Mouse (Mus musculus) heart, embryonic 14.5 days (tissue): ENCODE data around the gene Tuft1. TPM values are rescaled to one million over a fixed set of nuclear protein-coding genes. Genes with fewer than 3 reads are reported as not detected.

Source experiments
- ATAC-seq: fragments of 200-750 bp; cut with Nextera tagmentation; 2 replicates; pipeline ENCODE4 v1.8.0; 2017; ENCODE audit warnings: low read depth, moderate TSS enrichment; ENCODE audit not compliant: insufficient number of reproducible peaks, insufficient read depth, low FRiP score
- H3K27ac ChIP-seq, 2 experiments: fragments of 200-500 bp in 1 of 2; fragments of 300-500 bp in 1 of 2; sonication (generic) in 1 of 2; replicated peaks in 1 of 2; 2 replicates each; pipeline ENCODE4 v1.5.1; 2012 to 2014; ENCODE audit warnings: low read depth in 2 of 2, low read length in 2 of 2, control low read depth in 1 of 2, mild to moderate bottlenecking in 1 of 2, mixed read lengths in 1 of 2; ENCODE audit not compliant: control insufficient read depth in 1 of 2, insufficient read depth in 1 of 2
- H3K27me3 ChIP-seq: fragments of 300-500 bp; sonication (generic); 2 replicates; pipeline ENCODE4 v1.6.1; 2014; ENCODE audit warnings: mild to moderate bottlenecking, low read length, control low read depth; ENCODE audit not compliant: control insufficient read depth, insufficient read depth
- H3K36me3 ChIP-seq: fragments of 300-500 bp; sonication (generic); 2 replicates; pipeline ENCODE4 v1.6.1; 2014; ENCODE audit warnings: mild to moderate bottlenecking, control low read depth, low read length, mixed read lengths; ENCODE audit not compliant: control insufficient read depth, insufficient read depth
- H3K4me1 ChIP-seq, 2 experiments: fragments of 200-500 bp in 1 of 2; fragments of 300-500 bp in 1 of 2; sonication (generic) in 1 of 2; 2 replicates each; pipeline ENCODE4 v1.6.1; 2012 to 2014; ENCODE audit warnings: low read length in 2 of 2, control low read depth in 1 of 2, mixed read lengths in 1 of 2; ENCODE audit not compliant: control insufficient read depth in 2 of 2, insufficient read depth in 2 of 2
- H3K4me2 ChIP-seq: fragments of 300-500 bp; sonication (generic); 2 replicates; pipeline ENCODE4 v1.6.1; 2014; ENCODE audit warnings: mild to moderate bottlenecking, low read length
- H3K4me3 ChIP-seq, 2 experiments: fragments of 200-500 bp in 1 of 2; fragments of 300-500 bp in 1 of 2; sonication (generic) in 1 of 2; 2 replicates each; pipeline ENCODE4 v1.5.1; 2012 to 2014; ENCODE audit warnings: low read length in 2 of 2, mild to moderate bottlenecking in 2 of 2, control low read depth in 1 of 2, low read depth in 1 of 2, moderate library complexity in 1 of 2; ENCODE audit not compliant: control insufficient read depth in 1 of 2, insufficient read depth in 1 of 2
- H3K9ac ChIP-seq: fragments of 300-500 bp; sonication (generic); 2 replicates; pipeline ENCODE4 v1.6.1; 2014; ENCODE audit warnings: mild to moderate bottlenecking, low read length
- H3K9me3 ChIP-seq: fragments of 300-500 bp; sonication (generic); 2 replicates; pipeline ENCODE4 v1.6.1; 2016; ENCODE audit warnings: low read length, control low read depth; ENCODE audit not compliant: control insufficient read depth
- WGBS: fragments of 180-500 bp; shearing (Covaris S2); extraction: QIAGEN DNeasy Blood & Tissue Kit; methylation state at CpG from one replicate; pipeline ENCODE4 v1.1.7; 2014; 5-methylcytosine and 5-hydroxymethylcytosine counted together
- polyA plus RNA-seq: library from polyadenylated mRNA; unstranded; fragments of >200 nt; fragmentation: Nextera tagmentation; extraction: Ambion mirVana; gene quantifications from 2 replicates; pipeline ENCODE4 v1.2.1, GENCODE M21; 2014

Gene Tuft1
- polyA plus RNA-seq, 1 experiment from 2014 or later, result 7.1 TPM

DNA sequence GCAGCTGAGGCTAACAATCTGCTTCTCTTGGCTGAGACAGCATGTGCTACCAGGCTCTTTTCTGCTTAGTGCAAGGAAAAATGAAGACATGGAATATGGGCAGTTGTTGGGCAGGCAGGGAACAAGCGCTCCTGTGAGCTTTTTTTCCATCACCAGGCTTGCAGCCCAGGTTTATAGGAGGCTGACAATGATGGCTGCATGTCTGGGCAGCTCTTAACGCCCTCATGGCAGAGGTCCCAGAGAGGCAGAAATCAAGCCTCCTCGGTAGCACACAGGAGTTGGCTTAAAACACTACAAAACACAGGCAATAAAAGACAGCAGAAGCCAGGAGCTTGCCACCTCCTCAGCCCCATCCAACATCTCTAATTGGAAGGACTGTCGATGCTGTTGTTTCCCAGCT is 47.3 kb downstream of the Tuft1 start:
- Histone ChIP-seq H3K9me3 (no peaks in the 10 kb centered on the region), H3K27ac (no peak overlapping the region), H3K27me3 (no peaks in the 10 kb centered on the region), H3K4me3 (no peak overlapping the region), H3K4me1 (peaks cover 3 to 9% of the 10 kb centered on the region in 2 experiments; a peak in 2 of 4 replicates), H3K9ac (no peak overlapping the region), H3K4me2 (no peak overlapping the region), H3K36me3 (no peaks in the 10 kb centered on the region)
- no peak for ATAC-seq
- 52% methylated on average over 4 of the region's 4 CpGs for WGBS

DNA sequence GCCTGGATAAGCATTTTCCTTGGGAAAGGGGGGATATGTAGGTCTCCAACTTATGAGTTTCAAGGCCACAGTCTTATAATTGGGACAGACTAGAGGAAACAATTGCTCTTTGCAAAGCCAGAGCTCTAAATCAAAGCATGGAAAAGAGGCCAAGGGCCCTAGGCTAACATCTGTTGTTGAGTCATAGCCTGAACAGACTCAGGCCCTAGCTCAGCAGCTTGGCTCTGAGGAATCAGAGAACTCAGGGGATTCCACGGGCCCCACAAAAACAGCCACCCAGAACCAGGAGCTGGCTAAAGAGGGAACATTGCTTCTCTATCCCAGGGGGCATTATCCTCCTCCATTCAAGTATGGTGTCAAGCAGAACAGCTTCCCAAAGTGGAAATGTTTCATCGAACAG is 48.1 kb downstream of the Tuft1 start:
- Histone ChIP-seq H3K27me3 (no peaks in the 10 kb centered on the region), H3K4me3 (no peak overlapping the region), H3K4me1 (peaks cover 3 to 9% of the 10 kb centered on the region in 2 experiments; a peak in 2 of 4 replicates), H3K9me3 (no peaks in the 10 kb centered on the region), H3K27ac (no peak overlapping the region), H3K36me3 (no peaks in the 10 kb centered on the region), H3K4me2 (no peak overlapping the region), H3K9ac (no peak overlapping the region)
- ATAC-seq, result no peak
- WGBS, result 88% methylated on average over 2 of the region's 2 CpGs

DNA sequence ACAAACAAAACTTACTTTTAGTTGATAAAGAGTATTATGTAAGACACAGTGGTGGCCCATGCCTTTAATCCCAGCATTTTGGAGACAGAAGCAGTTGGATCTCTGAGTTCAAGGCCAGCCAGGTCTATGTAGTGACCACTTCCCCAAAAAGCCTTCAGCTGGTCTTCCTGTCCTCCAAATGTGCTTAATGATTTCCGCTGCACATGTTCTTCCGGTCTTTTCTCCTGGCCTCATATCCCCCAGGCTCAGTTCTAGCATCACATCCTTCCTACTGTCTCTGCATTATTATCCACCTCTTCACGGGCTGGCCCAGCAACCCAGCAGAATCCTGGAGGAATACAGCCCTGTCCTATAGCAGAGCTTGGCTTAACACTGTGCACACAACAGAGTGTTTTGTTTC is 49.1 kb downstream of the Tuft1 start:
- Histone ChIP-seq H3K4me3 (no peak overlapping the region), H3K4me1 (peaks cover 3 to 9% of the 10 kb centered on the region in 2 experiments; a peak in 2 of 4 replicates), H3K9me3 (no peaks in the 10 kb centered on the region), H3K36me3 (no peaks in the 10 kb centered on the region), H3K27ac (no peak overlapping the region), H3K4me2 (no peak overlapping the region), H3K27me3 (no peaks in the 10 kb centered on the region), H3K9ac (no peak overlapping the region)
- 96% methylated on average over 3 of the region's 3 CpGs for WGBS
- no peak for ATAC-seq

- Histone ChIP-seq H3K27ac (no peak overlapping the region), H3K4me1 (no peaks in the 10 kb centered on the region), H3K36me3 (no peaks in the 10 kb centered on the region), H3K4me3 (no peak overlapping the region), H3K9me3 (no peaks in the 10 kb centered on the region), H3K4me2 (no peak overlapping the region), H3K9ac (no peak overlapping the region), H3K27me3 (no peaks in the 10 kb centered on the region)
- ATAC-seq, result no peak
- 3% methylated on average over 4 of the region's 4 CpGs for WGBS
These were observed 56.7 kb downstream of the Tuft1 start for GRCm38 (mm10) chr3:94601959-94602358.

GRCm38 (mm10) chr3:94597224-94597779 is 61.4 kb downstream of the Tuft1 start:
- no peak overlapping the region for H3K4me2 ChIP-seq
- H3K9ac ChIP-seq, result no peak overlapping the region
- H3K36me3 ChIP-seq, result no peaks in the 10 kb centered on the region
- no peak overlapping the region for H3K4me3 ChIP-seq
- no peaks in the 10 kb centered on the region for H3K27me3 ChIP-seq
- no peak overlapping the region for H3K27ac ChIP-seq
- WGBS, result 70% methylated on average over 3 of the region's 3 CpGs
- ATAC-seq, result no peak
- no peaks in the 10 kb centered on the region for H3K9me3 ChIP-seq
- H3K4me1 ChIP-seq, result no peaks in the 10 kb centered on the region

GRCm38 (mm10) chr3:94595871-94596287 is 62.8 kb downstream of the Tuft1 start:
- Histone ChIP-seq H3K9ac (no peak overlapping the region), H3K4me1 (no peaks in the 10 kb centered on the region), H3K36me3 (no peaks in the 10 kb centered on the region), H3K27me3 (no peaks in the 10 kb centered on the region), H3K4me2 (no peak overlapping the region), H3K4me3 (no peak overlapping the region), H3K9me3 (no peaks in the 10 kb centered on the region), H3K27ac (no peak overlapping the region)
- no peak for ATAC-seq
- WGBS, result 83% methylated on average over 6 of the region's 6 CpGs

- WGBS, result 80% methylated on average over 5 of the region's 5 CpGs
- H3K4me2 ChIP-seq, result no peak overlapping the region
- no peaks in the 10 kb centered on the region for H3K4me1 ChIP-seq
- H3K27ac ChIP-seq, result no peak overlapping the region
- ATAC-seq, result no peak
- no peaks in the 10 kb centered on the region for H3K36me3 ChIP-seq
- no peak overlapping the region for H3K4me3 ChIP-seq
- no peaks in the 10 kb centered on the region for H3K27me3 ChIP-seq
- H3K9me3 ChIP-seq, result no peaks in the 10 kb centered on the region
- H3K9ac ChIP-seq, result no peak overlapping the region
These were observed 67.6 kb downstream of the Tuft1 start for GRCm38 (mm10) chr3:94591066-94591465.

DNA sequence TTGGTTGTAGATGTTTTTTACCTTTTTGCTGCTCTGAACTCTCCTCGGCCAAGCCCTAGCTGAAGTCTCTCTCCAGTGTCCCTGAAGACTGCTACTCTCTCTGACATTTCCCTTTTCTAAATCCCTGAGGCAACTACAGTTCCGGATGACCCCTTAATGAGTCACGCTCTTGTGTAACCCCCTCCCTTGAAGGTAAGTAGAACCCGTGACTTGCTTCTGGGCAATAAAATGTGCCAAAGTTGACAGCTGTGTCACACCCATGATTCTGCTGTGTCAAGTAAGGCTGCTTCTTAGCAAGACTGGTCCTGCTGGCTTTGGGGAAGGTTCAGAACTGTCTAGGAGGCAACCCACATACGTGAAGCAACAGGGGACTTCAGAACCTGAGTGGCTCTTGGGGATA is 70.7 kb downstream of the Tuft1 start:
- no peak overlapping the region for H3K4me3 ChIP-seq
- no peaks in the 10 kb centered on the region for H3K36me3 ChIP-seq
- H3K27me3 ChIP-seq, result no peaks in the 10 kb centered on the region
- no peaks in the 10 kb centered on the region for H3K9me3 ChIP-seq
- no peaks in the 10 kb centered on the region for H3K4me1 ChIP-seq
- H3K4me2 ChIP-seq, result no peak overlapping the region
- H3K27ac ChIP-seq, result no peak overlapping the region
- WGBS, result 79% methylated on average over 5 of the region's 5 CpGs
- no peak overlapping the region for H3K9ac ChIP-seq
- no peak for ATAC-seq
